Mouse (Mus musculus) heart, postnatal 0 days (tissue): ENCODE results near the gene H2-Ke6. TPM values are rescaled to one million over a fixed set of nuclear protein-coding genes. Genes with fewer than 3 reads are reported as not detected.
A peak's percentile ranks its signal among the peaks of the same experiment; 100 is the strongest.

ENCODE experiments used
- ATAC-seq: fragments of 200-750 bp; cut with Nextera tagmentation; 2 replicates; pipeline ENCODE4 v1.8.0; 2017; ENCODE audit warnings: low read depth, moderate number of reproducible peaks, moderate library complexity; ENCODE audit not compliant: insufficient read depth
- DNase-seq: peaks from one replicate; pipeline ENCODE4 v3.0.0-alpha.2; 2016; ENCODE audit warnings: low spot score
- H3K27ac ChIP-seq: fragments of 300-500 bp; sonication (generic); 2 replicates; pipeline ENCODE4 v1.5.1; 2014; ENCODE audit warnings: low read depth, mild to moderate bottlenecking
- H3K27me3 ChIP-seq: fragments of 300-500 bp; sonication (generic); 2 replicates; pipeline ENCODE4 v1.6.1; 2014; ENCODE audit warnings: low read length, mixed read lengths; ENCODE audit not compliant: control insufficient read depth, insufficient read depth
- H3K36me3 ChIP-seq: fragments of 300-500 bp; sonication (generic); replicated peaks from 2 replicates; pipeline ENCODE4 v1.6.1; 2014; ENCODE audit warnings: low read length, mixed read lengths; ENCODE audit not compliant: control insufficient read depth, insufficient read depth
- H3K4me1 ChIP-seq: fragments of 300-500 bp; sonication (generic); 2 replicates; pipeline ENCODE4 v1.6.1; 2014; ENCODE audit warnings: antibody characterized with exemption; ENCODE audit not compliant: control insufficient read depth, insufficient read depth
- H3K4me2 ChIP-seq: fragments of 300-500 bp; sonication (generic); 2 replicates; pipeline ENCODE4 v1.6.1; 2014; ENCODE audit warnings: low read depth, mild to moderate bottlenecking, low read length, moderate library complexity
- H3K4me3 ChIP-seq: fragments of 300-500 bp; sonication (generic); 2 replicates; pipeline ENCODE4 v1.5.1; 2014; ENCODE audit warnings: low read depth, low read length
- H3K9ac ChIP-seq: fragments of 300-500 bp; sonication (generic); replicated peaks from 2 replicates; pipeline ENCODE4 v1.6.1; 2014; ENCODE audit warnings: low read depth, low read length, mixed read lengths
- H3K9me3 ChIP-seq: fragments of 300-500 bp; sonication (generic); replicated peaks from 2 replicates; pipeline ENCODE4 v1.6.1; 2016; ENCODE audit warnings: low read length; ENCODE audit not compliant: control insufficient read depth
- CTCF ChIP-seq: IDR thresholded peaks from 2 replicates; pipeline ENCODE4 v1.5.1; 2016; ENCODE audit warnings: antibody characterized with exemption, control low read depth, low read depth
- EP300 ChIP-seq: IDR thresholded peaks from 2 replicates; pipeline ENCODE4 v1.6.1; 2016; ENCODE audit warnings: antibody characterized with exemption, low read depth
- whole genome bisulfite sequencing: fragments of 180-500 bp; shearing (Covaris S2); extraction: QIAGEN DNeasy Blood & Tissue Kit; methylation state at CpG from one replicate; pipeline ENCODE4 v1.1.7; 2014; 5-methylcytosine and 5-hydroxymethylcytosine counted together
- microRNA counts: library from miRNA; unstranded; fragments of <30 nt; microRNA quantifications from one replicate; lab custom pipeline; 2015
- microRNA-seq: library from miRNA; unstranded; fragments of <30 nt; microRNA quantifications from one replicate; pipeline ENCODE4, GENCODE M21; 2016
- polyA plus RNA-seq: library from polyadenylated mRNA; unstranded; fragments of >200 nt; fragmentation: Nextera tagmentation; extraction: Ambion mirVana; gene quantifications from 2 replicates; pipeline ENCODE4 v1.2.1, GENCODE M21; 2015
- total RNA-seq: library from RNA; depleted of rRNA; stranded (reverse); fragments of >200 nt; gene quantifications from 2 replicates; pipeline ENCODE4 v1.2.3, GENCODE M21; 2014; ENCODE audit warnings: low replicate concordance; rRNA removed

H2-Ke6 gene
- total and polyA plus RNA-seq, 2 experiments from 2014 or later, result 58.5 to 80.6 TPM

- peak; percentile 10 for DNase-seq
- Histone ChIP-seq H3K27ac (no peak overlapping the region), H3K4me3 (peak overlapping the region; percentile 47), H3K4me2 (peak overlapping the region; percentile 69), H3K27me3 (peaks cover 38% of the 10 kb centered on the region), H3K4me1 (peaks cover 17% of the 10 kb centered on the region), H3K9me3 (no peaks in the 10 kb centered on the region), H3K9ac (peak overlapping the region; percentile 24; the same call in 1 of the 2 replicates), H3K36me3 (no peaks in the 10 kb centered on the region)
- ATAC-seq, result peak; percentile 62
- no peak for TF ChIP-seq EP300
- no peak for TF ChIP-seq CTCF
- WGBS, result 2% methylated on average over 17 of the region's 17 CpGs
Observed at GRCm38 (mm10) chr17:33978631-33979031, 49.2 kb downstream of the H2-Ke6 start.

- H3K9ac ChIP-seq, result peak overlapping the region; percentile 24; the same call in 1 of the 2 replicates
Observed at GRCm38 (mm10) chr17:33977861-33978557, 49.9 kb downstream of the H2-Ke6 start.

More at GRCm38 (mm10) chr17:33977861-33978557, 49.9 kb downstream of the H2-Ke6 start:
- Histone ChIP-seq H3K36me3 (no peaks in the 10 kb centered on the region), H3K27me3 (peaks cover 38% of the 10 kb centered on the region), H3K4me2 (peak overlapping the region; percentile 69), H3K4me3 (peak overlapping the region; percentile 47), H3K4me1 (peaks cover 17% of the 10 kb centered on the region), H3K27ac (no peak overlapping the region), H3K9me3 (no peaks in the 10 kb centered on the region)
- ATAC-seq (no peak), DNase-seq (no peak)
- TF ChIP-seq CTCF (no peak), EP300 (no peak)
- 1% methylated on average over 57 of the region's 57 CpGs for WGBS

MicroRNAs within 50 kb of the gene (microRNA counts, 519-probe panel; counts per million panel counts)
- microRNA mmu-miR-219 (lab: Ali Mortazavi, UCI), result 398 counts per million, percentile 4 among the panel's probes with 10 or more counts

Small RNA genes lying within 50 kb of the gene (microRNA-seq; reads per million reads assigned to microRNA genes)
- gene Mir219a-1 (not detected), gene Mir219c (not detected)

Other genes starting within 250 kb of the H2-Ke6 start
Only the 30 nearest of the 33 such genes appear.
- 127 and 305 TPM in 2 replicates for gene Rps28, start 203.5 kb downstream of the H2-Ke6 start, total RNA-seq
- 622 and 631 TPM in 2 replicates for gene Rps28, start 203.5 kb downstream of the H2-Ke6 start, polyA plus RNA-seq
- 467 and 766 TPM in 2 replicates for gene Ndufa7, start 203.5 kb downstream of the H2-Ke6 start, total RNA-seq
- gene Ndufa7, start 203.5 kb downstream of the H2-Ke6 start, polyA plus RNA-seq, result 899 and 938 TPM in 2 replicates
- gene Cd320, start 185.0 kb downstream of the H2-Ke6 start, total RNA-seq, result 17.3 and 24.0 TPM in 2 replicates
- 37.3 and 41.6 TPM in 2 replicates for gene Cd320, start 185.0 kb downstream of the H2-Ke6 start, polyA plus RNA-seq
- gene Gm7029, start 154.2 kb downstream of the H2-Ke6 start, total RNA-seq, result not detected in 2 replicates
- not detected in 2 replicates for gene Gm7029, start 154.2 kb downstream of the H2-Ke6 start, polyA plus RNA-seq
- 17.0 and 30.1 TPM in 2 replicates for gene Kifc1, start 137.4 kb downstream of the H2-Ke6 start, total RNA-seq
- 2.0 and 2.1 TPM in 2 replicates for gene Kifc1, start 137.4 kb downstream of the H2-Ke6 start, polyA plus RNA-seq
- not detected in 2 replicates for gene Platr17, start 122.9 kb downstream of the H2-Ke6 start, total RNA-seq
- gene Platr17, start 122.9 kb downstream of the H2-Ke6 start, polyA plus RNA-seq, result not detected in 2 replicates
- 15.2 and 19.3 TPM in 2 replicates for gene Daxx, start 118.6 kb downstream of the H2-Ke6 start, total RNA-seq
- 18.0 and 20.0 TPM in 2 replicates for gene Daxx, start 118.6 kb downstream of the H2-Ke6 start, polyA plus RNA-seq
- 50.9 and 84.1 TPM in 2 replicates for gene Tapbp, start 112.2 kb downstream of the H2-Ke6 start, total RNA-seq
- 47.6 and 51.3 TPM in 2 replicates for gene Tapbp, start 112.2 kb downstream of the H2-Ke6 start, polyA plus RNA-seq
- 29.1 and 42.9 TPM in 2 replicates for gene Zbtb22, start 112.2 kb downstream of the H2-Ke6 start, total RNA-seq
- gene Zbtb22, start 112.2 kb downstream of the H2-Ke6 start, polyA plus RNA-seq, result 10.1 and 12.0 TPM in 2 replicates
- 63.1 and 144 TPM in 2 replicates for gene Rgl2, start 98.5 kb downstream of the H2-Ke6 start, total RNA-seq
- 21.1 and 21.9 TPM in 2 replicates for gene Rgl2, start 98.5 kb downstream of the H2-Ke6 start, polyA plus RNA-seq
- 28.6 and 77.4 TPM in 2 replicates for gene Pfdn6, start 87.7 kb downstream of the H2-Ke6 start, total RNA-seq
- 123 and 128 TPM in 2 replicates for gene Pfdn6, start 87.7 kb downstream of the H2-Ke6 start, polyA plus RNA-seq
- gene Wdr46, start 87.4 kb downstream of the H2-Ke6 start, total RNA-seq, result 6.7 and 10.9 TPM in 2 replicates
- gene Wdr46, start 87.4 kb downstream of the H2-Ke6 start, polyA plus RNA-seq, result 8.9 and 11.1 TPM in 2 replicates
- 0.53 and 0.70 TPM in 2 replicates for gene B3galt4, start 76.6 kb downstream of the H2-Ke6 start, total RNA-seq
- 5.5 and 6.1 TPM in 2 replicates for gene B3galt4, start 76.6 kb downstream of the H2-Ke6 start, polyA plus RNA-seq
- 28.2 and 31.8 TPM in 2 replicates for gene Vps52, start 72.2 kb downstream of the H2-Ke6 start, total RNA-seq
- 27.8 TPM in 2 replicates for gene Vps52, start 72.2 kb downstream of the H2-Ke6 start, polyA plus RNA-seq
- gene Rps18, start 72.1 kb downstream of the H2-Ke6 start, total RNA-seq, result 1,548 and 1,735 TPM in 2 replicates
- 845 and 880 TPM in 2 replicates for gene Rps18, start 72.1 kb downstream of the H2-Ke6 start, polyA plus RNA-seq
- gene H2-K1, start 27.7 kb downstream of the H2-Ke6 start, total RNA-seq, result 61.0 and 84.5 TPM in 2 replicates
- 42.9 and 48.4 TPM in 2 replicates for gene H2-K1, start 27.7 kb downstream of the H2-Ke6 start, polyA plus RNA-seq
- gene Ring1, start 3.4 kb downstream of the H2-Ke6 start, total RNA-seq, result 22.5 and 48.5 TPM in 2 replicates
- gene Ring1, start 3.4 kb downstream of the H2-Ke6 start, polyA plus RNA-seq, result 10.3 and 11.9 TPM in 2 replicates
- 88.7 and 97.2 TPM in 2 replicates for gene Slc39a7, start 3.6 kb upstream of the H2-Ke6 start, total RNA-seq
- gene Slc39a7, start 3.6 kb upstream of the H2-Ke6 start, polyA plus RNA-seq, result 79.7 and 85.4 TPM in 2 replicates
- 29.4 and 36.6 TPM in 2 replicates for gene Rxrb, start 3.8 kb upstream of the H2-Ke6 start, total RNA-seq
- gene Rxrb, start 3.8 kb upstream of the H2-Ke6 start, polyA plus RNA-seq, result 28.4 and 31.2 TPM in 2 replicates
- gene Col11a2, start 11.4 kb upstream of the H2-Ke6 start, total RNA-seq, result 1.4 and 1.9 TPM in 2 replicates
- gene Col11a2, start 11.4 kb upstream of the H2-Ke6 start, polyA plus RNA-seq, result 0.25 and 0.29 TPM in 2 replicates
- not detected in 2 replicates for gene H2-Oa, start 64.3 kb upstream of the H2-Ke6 start, total RNA-seq
- gene H2-Oa, start 64.3 kb upstream of the H2-Ke6 start, polyA plus RNA-seq, result not detected in 2 replicates
- gene H2-DMa, start 91.5 kb upstream of the H2-Ke6 start, total RNA-seq, result 2.6 and 7.2 TPM in 2 replicates
- gene H2-DMa, start 91.5 kb upstream of the H2-Ke6 start, polyA plus RNA-seq, result 4.2 and 4.6 TPM in 2 replicates
- 83.2 and 87.5 TPM in 2 replicates for gene Brd2, start 94.6 kb upstream of the H2-Ke6 start, total RNA-seq
- gene Brd2, start 94.6 kb upstream of the H2-Ke6 start, polyA plus RNA-seq, result 33.4 and 38.4 TPM in 2 replicates
- 1.5 TPM in 1 of 2 replicates, not detected in the other for gene H2-DMb2, start 115.2 kb upstream of the H2-Ke6 start, total RNA-seq
- 0.33 and 0.38 TPM in 2 replicates for gene H2-DMb2, start 115.2 kb upstream of the H2-Ke6 start, polyA plus RNA-seq
- gene H2-DMb1, start 125.0 kb upstream of the H2-Ke6 start, total RNA-seq, result 0.19 TPM in 1 of 2 replicates, not detected in the other
- gene H2-DMb1, start 125.0 kb upstream of the H2-Ke6 start, polyA plus RNA-seq, result 0.65 and 0.90 TPM in 2 replicates
- 8.8 and 10.7 TPM in 2 replicates for gene Tap1, start 159.5 kb upstream of the H2-Ke6 start, total RNA-seq
- gene Tap1, start 159.5 kb upstream of the H2-Ke6 start, polyA plus RNA-seq, result 2.7 and 3.7 TPM in 2 replicates
- gene Psmb9, start 159.7 kb upstream of the H2-Ke6 start, total RNA-seq, result 2.9 and 6.3 TPM in 2 replicates
- gene Psmb9, start 159.7 kb upstream of the H2-Ke6 start, polyA plus RNA-seq, result 2.5 and 3.6 TPM in 2 replicates
- gene Psmb8, start 169.7 kb upstream of the H2-Ke6 start, total RNA-seq, result 9.7 and 11.0 TPM in 2 replicates
- 9.4 and 9.9 TPM in 2 replicates for gene Psmb8, start 169.7 kb upstream of the H2-Ke6 start, polyA plus RNA-seq
- 3.3 and 14.5 TPM in 2 replicates for gene Tap2, start 175.5 kb upstream of the H2-Ke6 start, total RNA-seq
- gene Tap2, start 175.5 kb upstream of the H2-Ke6 start, polyA plus RNA-seq, result 7.0 and 7.5 TPM in 2 replicates
- not detected in 2 replicates for gene H2-Ob, start 210.8 kb upstream of the H2-Ke6 start, total RNA-seq
- 0.08 and 0.14 TPM in 2 replicates for gene H2-Ob, start 210.8 kb upstream of the H2-Ke6 start, polyA plus RNA-seq